Mouse (Mus musculus): Measurements from ENCODE around the gene Csnk1g2. TPM values are rescaled to one million over a fixed set of nuclear protein-coding genes. Genes with fewer than 3 reads are reported as not detected.

Gene Csnk1g2
- polyA plus RNA-seq, 1 experiment = 294 TPM

DNA sequence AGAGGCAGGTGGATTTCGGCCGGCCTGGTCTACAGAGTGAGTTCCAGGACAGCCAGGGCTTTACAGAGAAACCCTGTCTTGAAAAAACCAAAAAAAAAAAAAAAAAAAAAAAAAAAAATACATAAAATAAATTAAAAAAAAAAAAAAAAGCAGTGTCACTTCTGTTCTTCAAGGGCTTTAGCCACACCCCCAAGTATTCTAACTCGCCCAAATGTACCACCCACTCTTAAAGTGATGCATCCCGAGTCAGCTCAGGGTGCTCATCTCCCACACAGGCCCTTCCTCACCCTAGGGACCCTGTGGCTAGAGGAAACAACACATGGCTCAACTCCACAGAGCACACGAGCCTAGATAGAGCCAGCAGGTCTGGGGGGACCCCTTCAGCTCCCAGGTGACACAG is 39.6 kb upstream of the Csnk1g2 start:
- TF ChIP-seq POLR2A (IDR thresholded peaks at IDR 0.05; ENCODE audit: extremely low read depth, insufficient read depth, low read length) (no peak), CTCF (IDR thresholded peaks at IDR 0.05; ENCODE audit: extremely low read depth, insufficient read depth, low read length) (no peak)
- no peak overlapping the region for H3K27ac ChIP-seq (ENCODE audit: insufficient read depth, low read length)
- H3K4me3 ChIP-seq (ENCODE audit: insufficient read depth, low read length) = no peak overlapping the region
- H3K4me1 ChIP-seq (ENCODE audit: control insufficient read depth, insufficient read depth, low read length) = peaks cover 4% of the 10 kb centered on the region

DNA sequence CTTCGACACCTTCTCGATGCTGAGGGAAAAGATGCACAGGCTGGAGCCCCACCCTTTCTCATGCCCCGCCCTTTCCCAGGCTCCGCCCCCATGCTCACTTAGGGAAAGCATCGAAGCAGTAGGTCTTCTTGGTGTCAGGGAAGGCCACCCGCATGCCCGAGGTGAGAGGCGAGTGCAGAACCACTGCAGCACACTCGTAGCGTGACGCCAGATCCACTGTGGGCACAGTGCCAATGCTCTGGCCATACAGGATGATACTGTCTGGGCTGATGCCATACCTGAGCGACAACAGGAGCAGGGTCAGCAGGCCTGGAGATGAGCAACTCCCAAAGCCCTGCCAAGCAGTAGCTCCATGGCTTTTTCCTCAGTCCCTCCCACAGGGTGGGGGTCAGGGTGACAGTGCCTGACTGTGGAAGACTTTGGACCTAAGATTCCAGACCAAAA is 38.6 kb upstream of the Csnk1g2 start:
- no peak overlapping the region for H3K4me3 ChIP-seq (ENCODE audit: insufficient read depth, low read length)
- H3K27ac ChIP-seq (ENCODE audit: insufficient read depth, low read length) = no peak overlapping the region
- TF ChIP-seq CTCF (IDR thresholded peaks at IDR 0.05; ENCODE audit: extremely low read depth, insufficient read depth, low read length) (no peak), POLR2A (IDR thresholded peaks at IDR 0.05; ENCODE audit: extremely low read depth, insufficient read depth, low read length) (no peak)
- peaks cover 8% of the 10 kb centered on the region for H3K4me1 ChIP-seq (ENCODE audit: control insufficient read depth, insufficient read depth, low read length)

GRCm38 (mm10) chr10:80584642-80585552 is 37.7 kb upstream of the Csnk1g2 start:
- TF ChIP-seq POLR2A (IDR thresholded peaks at IDR 0.05; ENCODE audit: extremely low read depth, insufficient read depth, low read length) (no peak), CTCF (IDR thresholded peaks at IDR 0.05; ENCODE audit: extremely low read depth, insufficient read depth, low read length) (no peak)
- H3K4me3 ChIP-seq (ENCODE audit: insufficient read depth, low read length) = no peak overlapping the region
- H3K27ac ChIP-seq (ENCODE audit: insufficient read depth, low read length) = no peak overlapping the region
- H3K4me1 ChIP-seq (ENCODE audit: control insufficient read depth, insufficient read depth, low read length) = peaks cover 8% of the 10 kb centered on the region

DNA sequence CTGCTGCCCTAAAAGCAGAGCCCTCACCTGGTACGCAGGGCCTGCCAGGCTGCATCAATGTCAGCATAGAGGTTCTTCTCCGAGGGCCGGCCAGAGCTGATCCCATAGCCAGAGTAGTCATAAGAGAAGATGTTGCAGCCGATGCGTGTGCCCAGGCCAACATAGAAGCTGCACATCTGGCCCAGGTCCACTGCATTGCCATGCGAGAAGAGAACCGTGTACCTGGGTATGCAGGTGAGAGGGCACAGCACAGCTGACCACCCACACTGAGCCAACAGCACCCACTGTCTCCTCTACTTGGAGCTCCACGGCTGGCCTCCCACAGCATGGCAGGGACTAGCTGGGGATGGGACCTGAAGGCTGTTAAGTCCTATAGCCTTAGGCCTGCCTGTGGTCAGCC is 37.1 kb upstream of the Csnk1g2 start:
- H3K4me1 ChIP-seq (ENCODE audit: control insufficient read depth, insufficient read depth, low read length) = peaks cover 8% of the 10 kb centered on the region

DNA sequence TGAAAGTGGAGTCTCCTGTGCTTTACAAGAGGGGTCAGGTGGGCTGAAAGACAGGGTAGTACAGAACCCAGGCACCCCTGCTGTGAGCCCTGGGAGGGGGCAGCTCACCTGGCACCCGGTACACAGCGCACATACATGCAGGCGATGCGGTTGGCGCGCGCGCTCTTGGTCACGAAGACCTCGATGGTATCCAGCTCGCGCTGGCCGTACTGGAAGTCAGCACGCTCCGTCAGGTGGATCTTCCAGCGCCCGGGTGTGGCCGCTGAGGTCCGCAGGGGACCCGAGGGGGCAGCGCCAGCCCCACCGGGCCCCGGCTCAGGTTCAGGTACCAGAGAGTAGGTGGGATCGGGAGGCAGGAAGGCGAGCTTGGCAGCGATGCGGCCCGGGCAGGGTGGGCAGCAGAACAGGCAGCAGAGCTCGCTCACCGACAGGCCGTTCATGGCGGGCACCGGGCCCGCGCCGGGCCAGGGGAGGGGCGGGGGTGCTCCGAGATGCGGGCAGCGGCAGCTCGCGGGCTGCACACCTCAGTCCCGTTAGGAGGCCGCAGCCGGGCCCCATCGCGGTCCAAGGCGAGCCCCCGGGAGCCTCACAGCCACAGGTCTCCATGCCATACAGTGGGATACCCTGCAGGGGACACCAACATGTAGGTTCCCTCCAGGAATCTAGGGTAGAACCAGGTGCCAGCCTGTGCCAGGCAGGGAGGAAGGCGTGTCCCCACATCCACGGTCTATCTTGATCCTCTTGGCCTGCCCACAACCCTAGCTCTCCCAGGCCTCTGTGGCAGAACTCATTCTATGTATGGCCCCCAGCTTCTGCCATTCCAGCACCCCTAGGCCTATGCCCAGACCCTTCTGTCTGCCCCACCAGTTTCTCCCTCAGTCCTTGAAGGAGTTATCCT is 36.0 kb upstream of the Csnk1g2 start:
- TF ChIP-seq CTCF (IDR thresholded peaks at IDR 0.05; ENCODE audit: extremely low read depth, insufficient read depth, low read length) (no peak), POLR2A (IDR thresholded peaks at IDR 0.05; ENCODE audit: extremely low read depth, insufficient read depth, low read length) (no peak)
- Histone ChIP-seq H3K4me3 (ENCODE audit: insufficient read depth, low read length) (no peak overlapping the region), H3K4me1 (ENCODE audit: control insufficient read depth, insufficient read depth, low read length) (peaks cover 8% of the 10 kb centered on the region), H3K27ac (ENCODE audit: insufficient read depth, low read length) (peak overlapping the region; percentile 63)

More for the DNA sequence above, 37.1 kb upstream of the Csnk1g2 start:
- no peak for TF ChIP-seq CTCF (IDR thresholded peaks at IDR 0.05; ENCODE audit: extremely low read depth, insufficient read depth, low read length)
- TF ChIP-seq POLR2A (IDR thresholded peaks at IDR 0.05; ENCODE audit: extremely low read depth, insufficient read depth, low read length) = no peak
- Histone ChIP-seq H3K4me3 (ENCODE audit: insufficient read depth, low read length) (no peak overlapping the region), H3K27ac (ENCODE audit: insufficient read depth, low read length) (no peak overlapping the region)

- H3K27ac ChIP-seq (ENCODE audit: insufficient read depth, low read length) = peak overlapping the region; percentile 63
- TF ChIP-seq POLR2A (IDR thresholded peaks at IDR 0.05; ENCODE audit: extremely low read depth, insufficient read depth, low read length) (no peak), CTCF (IDR thresholded peaks at IDR 0.05; ENCODE audit: extremely low read depth, insufficient read depth, low read length) (no peak)
- peaks cover 8% of the 10 kb centered on the region for H3K4me1 ChIP-seq (ENCODE audit: control insufficient read depth, insufficient read depth, low read length)
- no peak overlapping the region for H3K4me3 ChIP-seq (ENCODE audit: insufficient read depth, low read length)
Measured at GRCm38 (mm10) chr10:80587305-80587657, 35.4 kb upstream of the Csnk1g2 start.

GRCm38 (mm10) chr10:80589127-80589878 is 33.3 kb upstream of the Csnk1g2 start:
- TF ChIP-seq CTCF (IDR thresholded peaks at IDR 0.05; ENCODE audit: extremely low read depth, insufficient read depth, low read length) (no peak), POLR2A (IDR thresholded peaks at IDR 0.05; ENCODE audit: extremely low read depth, insufficient read depth, low read length) (no peak)
- H3K4me3 ChIP-seq (ENCODE audit: insufficient read depth, low read length) = peak overlapping the region; percentile 78
- no peak overlapping the region for H3K27ac ChIP-seq (ENCODE audit: insufficient read depth, low read length)

DNA sequence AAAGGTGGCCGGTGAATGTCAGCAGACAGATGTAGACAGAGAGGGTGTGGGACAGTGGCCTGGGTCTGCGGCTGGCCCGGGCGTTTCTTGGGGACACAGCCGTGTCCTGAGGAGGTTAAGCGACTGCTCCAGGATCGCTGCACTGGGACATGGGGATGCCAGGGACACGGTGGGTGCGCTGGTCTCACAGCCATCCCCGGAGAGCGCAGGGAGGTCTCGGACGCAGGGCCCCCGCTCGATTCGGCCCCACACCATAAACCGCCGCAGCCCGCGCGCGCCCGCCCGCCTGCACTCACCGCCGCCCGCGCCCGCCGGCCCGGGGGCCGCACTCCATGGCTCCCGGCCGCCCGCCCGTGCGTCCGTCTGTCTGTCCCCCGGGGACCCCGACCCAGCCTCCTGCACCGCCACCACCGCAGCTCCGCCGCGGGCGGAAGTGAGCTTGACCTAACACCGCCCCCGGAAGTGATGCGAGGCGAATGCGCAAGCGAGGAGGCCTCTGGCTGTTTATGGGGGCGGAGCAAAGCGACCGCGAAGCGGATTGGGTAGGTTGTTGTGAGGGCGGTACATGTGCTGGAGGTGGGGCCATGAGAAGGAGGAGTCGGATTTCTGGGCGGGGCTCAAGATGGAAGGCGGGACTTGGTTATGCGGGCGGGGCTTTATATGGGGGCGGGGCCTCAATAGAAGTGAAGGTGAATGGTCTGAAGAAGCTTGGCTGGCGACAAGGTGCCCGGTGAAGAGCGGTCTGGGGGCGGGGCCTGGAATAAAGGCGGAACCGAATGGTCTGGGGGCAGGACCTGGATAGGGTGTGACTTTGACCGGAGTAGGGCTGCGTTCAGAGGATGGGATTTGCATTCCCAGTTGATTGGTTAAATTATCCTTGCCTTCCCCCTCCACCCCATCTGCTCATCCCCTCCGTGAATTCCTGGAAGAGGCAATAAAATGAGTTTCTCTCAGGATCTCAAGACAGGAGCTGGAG is 32.5 kb upstream of the Csnk1g2 start, which contains the start of gene Abhd17a:
TSS of gene Abhd17a (minus strand) at position 463 of the 976 bp plus-strand sequence.
- Histone ChIP-seq H3K4me3 (ENCODE audit: insufficient read depth, low read length) (peak within 1 kb of the TSS; percentile 78), H3K4me1 (ENCODE audit: control insufficient read depth, insufficient read depth, low read length) (peaks cover 8% of the 10 kb centered on the region)
- TF ChIP-seq CTCF (IDR thresholded peaks at IDR 0.05; ENCODE audit: extremely low read depth, insufficient read depth, low read length) (no peak), POLR2A (IDR thresholded peaks at IDR 0.05; ENCODE audit: extremely low read depth, insufficient read depth, low read length) (peak; percentile 92)

More at GRCm38 (mm10) chr10:80589127-80589878, 33.3 kb upstream of the Csnk1g2 start:
- H3K4me1 ChIP-seq (ENCODE audit: control insufficient read depth, insufficient read depth, low read length) = peaks cover 8% of the 10 kb centered on the region

More for the DNA sequence above, 32.5 kb upstream of the Csnk1g2 start, which contains the start of gene Abhd17a:
- no peak within 1 kb of the TSS for H3K27ac ChIP-seq (ENCODE audit: insufficient read depth, low read length)

All from cortical plate, adult 2 months (tissue).